Mouse (Mus musculus) spleen, postnatal 36 days (tissue): ENCODE measurements at regions not wholly inside any gene's neighbourhood (a gene's known extent, or its start where the extent isn't known, plus 50 kb on each side); places are given as distances from the start of the nearest gene placed in this dataset.

Source experiments
- DNase-seq, 2 experiments: peaks; one replicate each; pipeline ENCODE4 v3.0.0; 2022; ENCODE audit warnings: low spot score in 2 of 2, mixed read lengths in 1 of 2

DNA sequence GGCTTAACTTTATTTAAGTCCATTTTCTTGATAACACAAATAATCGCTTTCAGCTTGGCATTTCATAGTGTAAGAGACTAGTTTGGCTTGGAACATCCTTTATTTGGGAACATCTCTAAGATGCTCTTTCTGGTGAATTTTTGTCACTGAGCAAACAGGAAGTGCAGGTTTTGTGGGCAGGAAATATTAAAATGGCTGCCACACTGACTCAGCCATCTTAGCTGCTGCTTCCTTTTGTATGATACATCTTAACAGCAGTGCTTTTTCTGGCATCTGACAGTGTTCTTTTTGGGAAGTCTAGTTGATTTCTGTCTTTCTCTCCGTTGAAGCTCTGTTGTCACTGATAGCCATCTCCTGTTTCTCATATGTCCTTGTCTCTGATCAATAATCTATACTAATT lies 329.4 kb upstream of the Tet2 start:
- no peak for DNase-seq

DNA sequence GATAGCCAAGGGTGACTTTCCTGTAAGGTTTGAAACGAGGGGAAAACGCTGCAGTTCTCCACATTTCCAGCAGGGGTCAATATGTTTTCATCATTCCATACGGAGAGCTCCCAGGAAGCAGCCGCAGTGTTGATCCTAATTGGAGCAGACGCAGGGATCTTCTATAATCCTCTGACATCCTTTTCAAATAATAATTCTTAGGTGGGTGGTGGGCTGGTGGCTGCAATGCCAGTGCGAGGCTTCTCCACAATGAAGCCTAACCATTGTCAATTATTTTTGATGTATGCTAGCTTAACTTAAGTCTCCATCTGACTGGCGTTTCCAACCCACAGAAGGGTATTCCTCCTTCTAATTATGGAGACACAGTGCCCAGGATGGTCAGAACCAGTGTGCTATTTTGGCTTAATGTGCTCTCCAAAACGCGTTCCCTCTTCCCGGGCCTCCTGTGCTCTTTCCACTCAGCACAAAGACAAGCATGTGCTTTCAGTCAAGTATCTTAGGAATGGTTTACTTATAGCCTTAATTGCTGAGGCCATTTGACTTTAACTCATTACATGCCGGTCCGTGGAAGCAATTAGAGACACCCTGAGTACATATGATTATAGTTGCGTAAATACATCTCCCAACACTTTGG lies 331.6 kb upstream of the Tet2 start:
- DNase-seq = no peak

GRCm38 (mm10) chr3:133877310-133877709 lies 332.4 kb upstream of the Tet2 start:
- no peak for DNase-seq

GRCm38 (mm10) chr3:133880626-133881025 lies 335.7 kb upstream of the Tet2 start:
- DNase-seq = no peak

DNA sequence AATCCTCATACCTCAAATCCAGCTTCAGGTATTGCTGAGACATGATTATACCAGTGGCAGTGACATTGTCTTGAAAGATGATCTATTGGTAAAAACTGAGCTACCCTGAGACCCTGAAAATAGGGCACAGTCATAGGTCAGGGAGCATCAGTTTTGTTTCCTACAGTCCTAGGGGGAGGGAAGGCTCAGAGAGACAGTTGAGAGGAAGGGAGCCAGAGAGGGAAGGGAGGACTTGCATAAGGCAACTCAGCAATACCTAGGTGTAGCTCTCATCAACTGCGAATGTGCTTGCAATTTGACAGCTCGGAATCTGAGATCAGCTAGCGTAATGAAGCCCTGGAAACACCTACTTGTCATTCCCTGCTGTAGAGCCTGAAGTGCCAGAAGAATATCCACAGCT lies 334.4 kb upstream of the Cxxc4 start:
- no peak for DNase-seq

GRCm38 (mm10) chr3:133922200-133922599 lies 314.1 kb upstream of the Cxxc4 start:
- DNase-seq = no peak

- no peak for DNase-seq
Measured at GRCm38 (mm10) chr3:133965322-133965721, 271.0 kb upstream of the Cxxc4 start.

DNA sequence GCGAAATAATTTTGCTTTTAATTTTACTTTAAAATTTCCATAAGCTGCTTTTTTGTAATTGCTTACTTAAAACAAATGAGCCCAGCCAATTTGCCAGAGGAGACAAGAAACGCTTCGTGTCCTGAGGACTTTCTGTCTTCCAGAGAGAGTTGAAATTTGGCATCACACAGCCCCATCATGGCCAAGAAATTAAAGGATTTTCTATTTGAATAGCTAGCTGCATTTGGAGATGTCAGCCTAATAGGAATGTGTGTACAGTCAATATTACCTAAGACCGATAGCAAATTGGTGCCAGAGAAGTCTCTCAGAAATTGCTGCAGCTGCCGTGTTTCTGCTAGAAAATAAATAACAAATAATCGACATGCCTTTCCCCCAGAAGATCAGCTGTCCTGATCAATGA lies 268.1 kb upstream of the Cxxc4 start:
- no peak for DNase-seq

- no peak for DNase-seq
Measured at GRCm38 (mm10) chr3:133972774-133973173, 263.5 kb upstream of the Cxxc4 start.

DNA sequence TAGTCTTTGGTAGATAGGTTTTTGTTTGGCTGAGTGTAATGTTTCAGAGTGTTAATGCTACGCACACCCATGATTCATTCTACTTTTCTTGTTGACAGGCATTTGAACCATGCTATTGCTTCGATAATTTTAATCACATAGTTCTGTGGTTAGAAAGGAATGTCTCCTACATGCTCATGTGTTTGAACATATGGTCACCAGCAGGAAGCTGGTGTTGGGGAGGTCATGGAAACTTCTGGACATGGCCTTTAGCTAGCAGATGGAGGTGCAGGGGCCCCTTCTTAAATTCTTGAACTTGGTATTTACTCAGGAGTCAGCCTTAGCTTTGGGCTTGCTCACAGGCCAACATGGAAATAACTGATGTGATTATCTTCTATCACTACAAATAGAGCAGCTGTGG lies 248.6 kb upstream of the Cxxc4 start:
- no peak for DNase-seq

DNA sequence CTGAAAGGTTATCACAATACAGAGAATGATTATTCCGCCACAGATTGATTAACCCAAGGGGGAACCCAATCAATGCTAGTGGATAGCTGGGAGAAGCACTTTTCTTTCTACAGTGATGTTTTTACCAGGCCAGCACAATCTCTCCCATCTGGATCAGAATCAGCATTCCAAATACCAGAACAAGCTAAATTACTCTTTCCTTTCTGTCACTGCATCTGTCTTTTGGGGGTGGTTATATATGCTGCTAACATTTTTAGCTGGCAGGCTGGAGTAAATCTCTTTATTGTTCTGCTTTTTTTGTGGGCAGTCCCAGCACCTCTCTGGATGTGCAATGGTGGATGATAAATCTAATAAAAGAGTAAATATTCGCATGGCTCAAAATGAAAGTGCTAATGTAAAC lies 242.3 kb upstream of the Cxxc4 start:
- no peak for DNase-seq

GRCm38 (mm10) chr3:133999965-134000364 lies 236.3 kb upstream of the Cxxc4 start:
- DNase-seq = no peak

GRCm38 (mm10) chr3:134000595-134000994 lies 235.7 kb upstream of the Cxxc4 start:
- DNase-seq = no peak

DNA sequence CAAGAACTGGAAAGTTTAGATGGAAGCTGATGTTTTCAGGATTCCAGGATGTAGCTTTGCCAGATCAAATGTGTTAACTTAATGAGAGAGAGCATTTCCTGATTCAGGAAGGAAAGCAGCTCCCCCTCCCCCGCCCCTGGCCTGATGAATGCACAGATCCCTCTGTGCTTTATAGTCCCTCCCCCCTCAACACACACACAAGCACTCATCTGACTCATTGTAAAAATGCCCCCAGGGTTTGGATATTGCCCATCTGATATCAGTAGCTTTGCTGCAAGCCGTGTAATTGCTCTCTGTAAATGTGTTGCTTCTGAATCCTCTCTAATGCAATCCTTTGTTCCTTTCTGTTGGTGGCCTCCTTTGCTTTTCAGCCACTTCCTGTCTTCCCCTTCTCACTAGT lies 221.5 kb upstream of the Cxxc4 start:
- DNase-seq = no peak

DNA sequence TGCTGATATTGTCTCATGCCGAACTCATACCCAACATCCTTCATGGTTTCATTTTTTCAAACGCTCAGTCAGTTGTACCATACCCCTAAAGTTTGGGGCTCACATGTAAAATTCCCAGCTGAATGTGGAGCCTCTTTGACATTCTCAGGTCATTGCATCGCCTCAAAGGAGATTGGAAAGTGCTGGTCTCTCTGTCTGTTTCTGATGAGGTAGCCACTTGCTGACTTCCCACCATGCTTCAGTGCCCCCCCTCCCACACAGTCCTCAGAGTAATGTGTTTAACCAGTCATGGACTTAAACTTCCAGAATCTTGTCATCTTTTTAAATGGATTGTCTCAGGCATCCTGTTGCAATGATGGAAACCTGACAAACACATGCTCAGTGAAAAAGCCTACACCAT lies 220.9 kb upstream of the Cxxc4 start:
- no peak for DNase-seq

- DNase-seq = no peak
Measured at GRCm38 (mm10) chr3:134033862-134034261, 202.4 kb upstream of the Cxxc4 start.

- no peak for DNase-seq
Measured at GRCm38 (mm10) chr3:134036310-134036934, 199.9 kb upstream of the Cxxc4 start.

DNA sequence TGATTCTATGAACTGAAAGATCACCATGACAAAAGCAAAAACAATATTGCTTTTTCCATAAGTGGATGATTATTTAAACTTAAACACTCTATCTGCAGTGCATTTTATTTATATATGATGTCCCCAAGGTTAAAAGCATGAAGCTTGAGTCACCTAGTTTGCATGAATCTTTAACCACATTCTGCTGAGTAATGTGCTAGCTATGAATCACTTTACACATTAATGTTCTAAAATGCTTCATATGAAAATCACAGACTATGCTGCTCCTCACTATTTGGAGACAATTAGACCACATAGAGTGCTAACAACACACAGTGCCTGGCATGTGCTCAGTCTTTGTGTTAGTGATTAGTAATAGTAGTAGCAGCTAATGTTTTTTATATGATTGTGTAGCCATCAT lies 185.6 kb upstream of the Cxxc4 start:
- no peak for DNase-seq

GRCm38 (mm10) chr3:134082461-134082860 lies 153.8 kb upstream of the Cxxc4 start:
- DNase-seq = no peak

- DNase-seq = no peak
Measured at GRCm38 (mm10) chr3:134099471-134100125, 136.7 kb upstream of the Cxxc4 start.

DNA sequence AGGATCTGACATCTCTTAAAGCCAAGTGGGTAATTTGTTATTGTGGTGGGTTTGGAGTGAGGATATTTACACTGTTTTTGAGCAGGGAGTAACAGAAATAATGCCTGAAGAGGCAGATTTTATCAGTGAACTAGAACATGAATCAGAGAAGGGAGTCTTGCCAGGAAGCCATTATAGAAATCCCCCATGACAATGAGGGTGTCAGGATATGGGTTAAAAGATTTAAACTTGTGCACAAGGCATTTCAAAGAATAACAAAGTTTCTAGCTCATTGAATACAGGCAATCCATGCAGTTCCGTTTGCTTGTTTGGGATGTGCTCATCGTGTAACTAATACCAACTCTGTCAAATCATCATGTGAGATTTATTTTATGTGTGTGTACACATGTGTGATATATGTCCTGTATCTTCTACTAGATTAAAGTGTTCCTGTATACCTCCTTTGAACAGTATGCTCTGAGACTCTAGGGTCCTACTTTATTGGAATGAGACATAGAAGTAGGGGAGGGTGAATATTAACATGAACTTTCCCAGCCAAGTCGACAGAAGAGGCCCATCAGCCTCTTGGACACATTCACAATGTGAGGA lies 134.0 kb upstream of the Cxxc4 start:
- no peak for DNase-seq

DNA sequence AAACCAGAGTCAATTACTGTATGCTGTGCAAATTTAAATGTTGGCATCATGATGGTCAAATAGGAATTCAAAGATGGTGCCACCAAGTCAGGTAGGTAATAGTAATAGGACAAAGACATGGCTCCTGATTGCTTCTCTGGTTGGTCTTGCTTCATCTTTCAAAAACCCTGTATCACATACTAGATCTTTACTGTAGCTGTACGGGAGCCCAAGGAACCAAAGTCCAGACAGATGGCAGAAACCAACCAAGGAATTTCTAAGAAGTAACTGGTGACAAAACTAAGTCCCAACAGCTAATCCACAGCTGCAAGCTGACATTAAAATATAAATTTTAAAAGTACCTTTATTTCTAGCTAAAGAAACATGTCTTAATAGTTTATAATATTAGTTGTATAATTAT lies 131.7 kb upstream of the Cxxc4 start:
- DNase-seq = no peak

DNA sequence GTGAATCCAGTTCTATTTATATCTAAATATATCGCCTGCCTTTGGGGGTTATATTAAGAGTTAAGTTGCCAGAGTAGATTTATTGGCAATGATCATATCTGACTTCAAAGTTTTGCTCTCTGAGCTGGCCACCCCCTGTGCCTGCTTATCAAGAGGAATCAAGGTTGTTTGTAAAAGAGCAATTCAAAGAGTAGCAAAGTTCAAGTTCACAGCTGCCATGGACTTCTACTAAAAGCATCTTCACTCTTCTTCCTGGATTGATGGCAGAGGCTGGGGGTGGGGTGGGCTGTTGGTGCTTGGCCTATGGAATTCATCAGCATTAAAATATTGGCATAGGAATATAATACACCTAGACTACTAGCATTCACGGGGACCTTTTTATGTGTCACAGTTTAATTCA lies 131.2 kb upstream of the Cxxc4 start:
- DNase-seq = no peak
